17 mouse cellular contexts compared by ENCODE assay signal in genomic region chr3:135024366-135024765, GRCm38 (mm10).
"Had no signal": no experiment of that assay in that cellular context is flagged by ENCODE, and none has a peak within 500 bp of the region (broad histone marks: within the 10 kb centered on the region; RNA-seq: fewer than 3 reads in every experiment).

No protein-coding gene starts in this region.

- H3K27ac ChIP-seq: neural tube, embryonic 12.5 days; neural tube, embryonic 13.5 days; neural tube, embryonic 15.5 days; stomach, embryonic 15.5 days; stomach, postnatal 0 days had no signal

- H3K4me3 ChIP-seq: neural tube, embryonic 12.5 days; neural tube, embryonic 13.5 days; neural tube, embryonic 15.5 days; stomach, embryonic 15.5 days had no signal

- DNase-seq: retina, postnatal 1 day; right cerebral cortex, adult 18-20 months; right cerebral cortex, postnatal 14 days; right cerebral cortex, postnatal 25 days; right cerebral cortex, postnatal 4 days; spleen, adult 18-20 months; thymus, adult 18-20 months; thymus, adult 2 months; thymus, postnatal 14 days; thymus, postnatal 25 days; thymus, postnatal 36 days; thymus, postnatal 4 days had no signal

- H3K36me3 ChIP-seq: neural tube, embryonic 12.5 days; neural tube, embryonic 13.5 days; neural tube, embryonic 15.5 days; stomach, embryonic 15.5 days had no signal

- H3K9me3 ChIP-seq: neural tube, embryonic 12.5 days; neural tube, embryonic 13.5 days; neural tube, embryonic 15.5 days; stomach, embryonic 15.5 days had no signal

- H3K9ac ChIP-seq: neural tube, embryonic 12.5 days; neural tube, embryonic 13.5 days; neural tube, embryonic 15.5 days; stomach, embryonic 15.5 days had no signal

- H3K4me1 ChIP-seq: neural tube, embryonic 13.5 days; neural tube, embryonic 15.5 days; stomach, embryonic 15.5 days had no signal

- H3K27me3 ChIP-seq: neural tube, embryonic 12.5 days; neural tube, embryonic 13.5 days; neural tube, embryonic 15.5 days; stomach, embryonic 15.5 days had no signal

- H3K4me2 ChIP-seq: neural tube, embryonic 12.5 days; neural tube, embryonic 13.5 days; neural tube, embryonic 15.5 days; stomach, embryonic 15.5 days had no signal
